Mouse (Mus musculus): ENCODE data around the gene Vasn. TPM values are rescaled to one million over a fixed set of nuclear protein-coding genes. Genes with fewer than 3 reads are reported as not detected.
A peak's percentile ranks its signal among the peaks of the same experiment; 100 is the strongest.

Vasn gene
- polyA plus RNA-seq, 1 experiment from 2014 or later = 9.6 TPM

- ATAC-seq (ENCODE audit: low FRiP score, low TSS enrichment) = peak; percentile 85
- Histone ChIP-seq H3K9me3 (ENCODE audit: control insufficient read depth, low read length) (no peaks in the 10 kb centered on the region), H3K4me2 (replicated peaks; ENCODE audit: low read depth) (no peak overlapping the region), H3K27me3 (ENCODE audit: control insufficient read depth, insufficient read depth, low read length) (no peaks in the 10 kb centered on the region), H3K36me3 (ENCODE audit: control insufficient read depth, insufficient read depth, low read length) (peaks cover 5% of the 10 kb centered on the region; the same call in 1 of the 2 replicates), H3K4me1 (replicated peaks; ENCODE audit: control insufficient read depth, insufficient read depth) (no peaks in the 10 kb centered on the region), H3K4me3 (ENCODE audit: low read depth, low read length) (no peak overlapping the region), H3K27ac (replicated peaks) (no peak overlapping the region), H3K9ac (ENCODE audit: low read length) (no peak overlapping the region)
- WGBS = 21% methylated on average over 3 of the region's 3 CpGs
- TF ChIP-seq EP300 (optimal IDR thresholded peaks at IDR 0.05) (no peak), CTCF (IDR thresholded peaks at IDR 0.05; ENCODE audit: low read depth) (peak; percentile 98)
- peak; percentile 85 for DNase-seq (ENCODE audit: low spot score)
Observed at GRCm38 (mm10) chr16:4667190-4667808, 27.6 kb downstream of the Vasn start.

DNA sequence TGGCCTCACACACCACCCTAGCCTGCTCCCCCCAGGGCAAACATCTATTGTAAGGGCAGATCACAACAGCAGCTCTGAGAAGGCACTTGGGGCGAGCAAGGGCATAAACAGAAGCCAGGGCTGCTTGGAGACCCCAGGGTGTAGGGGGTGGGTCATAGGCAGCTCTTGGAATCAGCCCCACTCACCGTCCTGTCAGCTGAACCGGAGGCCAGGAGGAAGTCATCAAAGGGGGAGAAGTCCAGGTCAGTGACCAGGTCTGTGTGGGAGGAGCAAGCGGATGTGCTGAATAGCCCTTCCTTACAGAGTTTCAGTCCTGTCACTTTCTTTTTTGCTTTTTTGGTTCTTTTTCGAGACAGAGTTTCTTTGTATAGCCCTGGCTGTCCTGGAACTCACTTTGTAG lies 30.6 kb downstream of the Vasn start:
- H3K9me3 ChIP-seq (ENCODE audit: control insufficient read depth, low read length) = no peaks in the 10 kb centered on the region
- H3K4me1 ChIP-seq (replicated peaks; ENCODE audit: control insufficient read depth, insufficient read depth) = no peaks in the 10 kb centered on the region
- H3K9ac ChIP-seq (ENCODE audit: low read length) = no peak overlapping the region
- WGBS = 82% methylated on average over 5 of the region's 5 CpGs
- H3K4me2 ChIP-seq (replicated peaks; ENCODE audit: low read depth) = no peak overlapping the region
- H3K27ac ChIP-seq (replicated peaks) = no peak overlapping the region
- H3K4me3 ChIP-seq (ENCODE audit: low read depth, low read length) = no peak overlapping the region
- H3K27me3 ChIP-seq (ENCODE audit: control insufficient read depth, insufficient read depth, low read length) = no peaks in the 10 kb centered on the region
- TF ChIP-seq EP300 (optimal IDR thresholded peaks at IDR 0.05) (no peak), CTCF (IDR thresholded peaks at IDR 0.05; ENCODE audit: low read depth) (no peak)
- ATAC-seq (ENCODE audit: low FRiP score, low TSS enrichment) = no peak
- no peak for DNase-seq (ENCODE audit: low spot score)
- H3K36me3 ChIP-seq (ENCODE audit: control insufficient read depth, insufficient read depth, low read length) = peaks cover 5% of the 10 kb centered on the region; the same call in 1 of the 2 replicates

DNA sequence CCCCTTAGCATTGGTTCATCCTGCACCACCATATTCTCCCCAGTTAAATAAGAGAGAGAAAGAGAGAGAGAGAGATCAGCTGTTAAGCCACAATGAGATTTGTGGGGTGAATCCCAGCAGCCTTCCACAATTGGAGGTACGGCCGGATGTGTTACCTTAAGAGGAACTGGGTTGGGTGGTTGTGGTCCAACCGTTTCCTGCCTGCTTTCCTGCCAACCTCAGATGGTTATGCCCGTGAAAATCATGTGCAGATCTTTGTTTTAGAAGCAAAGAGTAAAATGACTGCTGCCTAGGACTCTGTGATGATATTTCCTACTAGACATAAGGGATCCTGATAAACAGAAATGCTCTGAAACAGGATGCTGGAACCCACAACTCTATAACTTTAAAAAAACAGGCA lies 34.4 kb downstream of the Vasn start:
- Histone ChIP-seq H3K36me3 (ENCODE audit: control insufficient read depth, insufficient read depth, low read length) (0 out of 2 replicates have a peak, but pooled peaks cover 4% of the 10 kb centered on the region), H3K4me1 (replicated peaks; ENCODE audit: control insufficient read depth, insufficient read depth) (0 out of 2 replicates have a peak, but pooled peaks cover 4% of the 10 kb centered on the region), H3K27ac (replicated peaks) (no peak overlapping the region), H3K9me3 (ENCODE audit: control insufficient read depth, low read length) (no peaks in the 10 kb centered on the region), H3K27me3 (ENCODE audit: control insufficient read depth, insufficient read depth, low read length) (no peaks in the 10 kb centered on the region), H3K9ac (ENCODE audit: low read length) (no peak overlapping the region), H3K4me2 (replicated peaks; ENCODE audit: low read depth) (no peak overlapping the region), H3K4me3 (ENCODE audit: low read depth, low read length) (no peak overlapping the region)
- ATAC-seq (ENCODE audit: low FRiP score, low TSS enrichment) (no peak), DNase-seq (ENCODE audit: low spot score) (no peak)
- TF ChIP-seq EP300 (optimal IDR thresholded peaks at IDR 0.05) = no peak
- TF ChIP-seq CTCF (IDR thresholded peaks at IDR 0.05; ENCODE audit: low read depth) = no peak
- WGBS = 76% methylated on average over 4 of the region's 4 CpGs

DNA sequence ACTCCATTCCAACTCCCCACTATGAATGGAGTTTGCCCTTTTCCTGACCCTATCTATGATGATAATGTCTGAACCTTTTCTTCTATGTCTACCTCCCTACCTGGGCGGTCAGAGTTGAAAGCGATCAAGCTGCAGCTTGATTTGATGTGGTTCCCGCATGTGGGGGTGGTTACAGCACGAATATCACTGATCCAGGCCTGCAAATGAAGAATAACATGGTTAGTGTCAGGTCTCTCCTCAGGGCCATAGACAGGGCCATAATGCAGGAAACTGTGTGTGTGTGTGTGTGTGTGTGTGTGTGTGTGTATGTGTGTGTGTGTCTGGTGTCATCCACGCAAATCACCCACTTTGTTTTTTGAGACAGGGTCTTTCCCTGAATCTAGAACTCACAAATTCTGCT lies 37.1 kb downstream of the Vasn start:
- ATAC-seq (ENCODE audit: low FRiP score, low TSS enrichment) (no peak), DNase-seq (ENCODE audit: low spot score) (no peak)
- TF ChIP-seq CTCF (IDR thresholded peaks at IDR 0.05; ENCODE audit: low read depth) (no peak), EP300 (optimal IDR thresholded peaks at IDR 0.05) (no peak)
- no peaks in the 10 kb centered on the region for H3K27me3 ChIP-seq (ENCODE audit: control insufficient read depth, insufficient read depth, low read length)
- 0 out of 2 replicates have a peak, but pooled peaks cover 4% of the 10 kb centered on the region for H3K4me1 ChIP-seq (replicated peaks; ENCODE audit: control insufficient read depth, insufficient read depth)
- no peak overlapping the region for H3K9ac ChIP-seq (ENCODE audit: low read length)
- no peak overlapping the region for H3K27ac ChIP-seq (replicated peaks)
- H3K4me2 ChIP-seq (replicated peaks; ENCODE audit: low read depth) = no peak overlapping the region
- H3K36me3 ChIP-seq (ENCODE audit: control insufficient read depth, insufficient read depth, low read length) = 0 out of 2 replicates have a peak, but pooled peaks cover 4% of the 10 kb centered on the region
- no peak overlapping the region for H3K4me3 ChIP-seq (ENCODE audit: low read depth, low read length)
- H3K9me3 ChIP-seq (ENCODE audit: control insufficient read depth, low read length) = no peaks in the 10 kb centered on the region
- 94% methylated on average over 5 of the region's 5 CpGs for WGBS

DNA sequence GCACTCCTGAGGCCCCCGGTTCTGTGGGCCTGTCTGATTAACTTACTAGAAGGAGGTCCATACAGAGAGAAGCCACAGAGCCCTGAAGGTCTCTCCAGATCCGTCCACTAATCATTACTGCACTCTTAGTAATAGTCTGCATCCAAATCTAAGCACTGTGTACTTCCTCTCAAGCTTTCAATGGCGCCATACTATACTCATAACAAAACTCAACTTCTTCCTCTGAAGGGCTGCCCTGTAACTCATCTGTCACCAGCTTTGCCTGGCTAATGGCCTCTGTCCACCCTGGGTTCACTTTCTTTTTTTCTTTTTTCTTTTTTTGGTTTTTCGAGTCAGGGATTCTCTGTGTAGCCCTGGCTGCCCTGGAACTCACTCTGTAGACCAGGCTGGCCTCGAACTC lies 38.3 kb downstream of the Vasn start:
- Histone ChIP-seq H3K36me3 (ENCODE audit: control insufficient read depth, insufficient read depth, low read length) (0 out of 2 replicates have a peak, but pooled peaks cover 4% of the 10 kb centered on the region), H3K27ac (replicated peaks) (no peak overlapping the region), H3K9me3 (ENCODE audit: control insufficient read depth, low read length) (no peaks in the 10 kb centered on the region), H3K4me3 (ENCODE audit: low read depth, low read length) (no peak overlapping the region), H3K9ac (ENCODE audit: low read length) (no peak overlapping the region), H3K4me1 (replicated peaks; ENCODE audit: control insufficient read depth, insufficient read depth) (0 out of 2 replicates have a peak, but pooled peaks cover 4% of the 10 kb centered on the region), H3K27me3 (ENCODE audit: control insufficient read depth, insufficient read depth, low read length) (no peaks in the 10 kb centered on the region), H3K4me2 (replicated peaks; ENCODE audit: low read depth) (no peak overlapping the region)
- WGBS = 74% methylated on average over 5 of the region's 5 CpGs
- ATAC-seq (ENCODE audit: low FRiP score, low TSS enrichment) = no peak
- DNase-seq (ENCODE audit: low spot score) = no peak
- TF ChIP-seq EP300 (optimal IDR thresholded peaks at IDR 0.05) (no peak), CTCF (IDR thresholded peaks at IDR 0.05; ENCODE audit: low read depth) (no peak)
